Mouse (Mus musculus) midbrain, postnatal 0 days (tissue): ENCODE measurements around the gene 1700007K13Rik. TPM values are rescaled to one million over a fixed set of nuclear protein-coding genes. Genes with fewer than 3 reads are reported as not detected.

Source experiments
- ATAC-seq: fragments of 200-750 bp; cut with Nextera tagmentation; 2 replicates; pipeline ENCODE4 v1.8.0; 2017; ENCODE audit warnings: moderate number of reproducible peaks, mild to moderate bottlenecking, moderate TSS enrichment, moderate library complexity; ENCODE audit not compliant: low FRiP score
- DNase-seq: peaks from one replicate; pipeline ENCODE4 v3.0.0-alpha.2; 2015; ENCODE audit warnings: low spot score
- H3K27ac ChIP-seq: fragments of 300-500 bp; sonication (generic); 2 replicates; pipeline ENCODE4 v1.5.1; 2014; ENCODE audit warnings: low read depth, mild to moderate bottlenecking, low read length, mixed read lengths
- H3K27me3 ChIP-seq: fragments of 300-500 bp; sonication (generic); 2 replicates; pipeline ENCODE4 v1.6.1; 2014; ENCODE audit warnings: low read length, control low read depth, mixed read lengths; ENCODE audit not compliant: insufficient read depth
- H3K36me3 ChIP-seq: fragments of 300-500 bp; sonication (generic); 2 replicates; pipeline ENCODE4 v1.6.1; 2014; ENCODE audit warnings: low read length, control low read depth, mixed read lengths; ENCODE audit not compliant: insufficient read depth
- H3K4me1 ChIP-seq: fragments of 300-500 bp; sonication (generic); 2 replicates; pipeline ENCODE4 v1.6.1; 2014; ENCODE audit warnings: mild to moderate bottlenecking, control low read depth, antibody characterized with exemption, low read length, mixed read lengths; ENCODE audit not compliant: insufficient read depth
- H3K4me2 ChIP-seq: fragments of 300-500 bp; sonication (generic); 2 replicates; pipeline ENCODE4 v1.6.1; 2014; ENCODE audit warnings: low read depth, mild to moderate bottlenecking, low read length, mixed read lengths; ENCODE audit not compliant: poor library complexity, severe bottlenecking
- H3K4me3 ChIP-seq: fragments of 300-500 bp; sonication (generic); 2 replicates; pipeline ENCODE4 v1.5.1; 2014; ENCODE audit warnings: low read depth, mild to moderate bottlenecking, low read length, moderate library complexity
- H3K9ac ChIP-seq: fragments of 300-500 bp; sonication (generic); replicated peaks from 2 replicates; pipeline ENCODE4 v1.6.1; 2014; ENCODE audit warnings: mild to moderate bottlenecking, low read length, moderate library complexity, mixed read lengths; ENCODE audit not compliant: poor library complexity, severe bottlenecking
- H3K9me3 ChIP-seq: fragments of 300-500 bp; sonication (generic); 2 replicates; pipeline ENCODE4 v1.6.1; 2016; ENCODE audit warnings: low read length, control low read depth
- CTCF ChIP-seq: IDR thresholded peaks from 2 replicates; pipeline ENCODE4 v1.5.1; 2016; ENCODE audit warnings: antibody characterized with exemption, mild to moderate bottlenecking
- WGBS: fragments of 180-500 bp; shearing (Covaris S2); extraction: QIAGEN DNeasy Blood & Tissue Kit; methylation state at CpG from one replicate; pipeline ENCODE4 v1.1.7; 2014; 5-methylcytosine and 5-hydroxymethylcytosine counted together
- polyA plus RNA-seq: library from polyadenylated mRNA; unstranded; fragments of >200 nt; fragmentation: Nextera tagmentation; extraction: Ambion mirVana; gene quantifications from 2 replicates; pipeline ENCODE4 v1.2.1, GENCODE M21; 2015
- total RNA-seq: library from RNA; depleted of rRNA; stranded (reverse); fragments of >200 nt; gene quantifications from 2 replicates; pipeline ENCODE4 v1.2.3, GENCODE M21; 2014; rRNA removed

1700007K13Rik gene
- total and polyA plus RNA-seq, 2 experiments from 2014 or later: 5.8 to 6.2 TPM

GRCm38 (mm10) chr2:28412936-28413335 lies 53.2 kb downstream of the 1700007K13Rik start:
- Histone ChIP-seq H3K4me2 (no peak overlapping the region), H3K36me3 (no peaks in the 10 kb centered on the region), H3K4me3 (no peak overlapping the region), H3K9me3 (no peaks in the 10 kb centered on the region), H3K4me1 (peaks cover 17% of the 10 kb centered on the region), H3K9ac (no peak overlapping the region), H3K27ac (no peak overlapping the region), H3K27me3 (no peaks in the 10 kb centered on the region; the same call in 1 of the 2 replicates)
- 71% methylated on average over 6 of the region's 6 CpGs for WGBS
- ATAC-seq: no peak
- peak; percentile 45 for DNase-seq
- no peak for TF ChIP-seq CTCF

Other genes with a start within 250 kb of the 1700007K13Rik start
- 54.5 and 84.3 TPM in 2 replicates for gene Ppp1r26, start 19.5 kb downstream of the 1700007K13Rik start, total RNA-seq
- 14.2 and 17.5 TPM in 2 replicates for gene Ppp1r26, start 19.5 kb downstream of the 1700007K13Rik start, polyA plus RNA-seq
- 27.7 and 28.2 TPM in 2 replicates for gene Mrps2, start 1.7 kb upstream of the 1700007K13Rik start, total RNA-seq
- gene Mrps2, start 1.7 kb upstream of the 1700007K13Rik start, polyA plus RNA-seq: 38.3 and 42.3 TPM in 2 replicates
- gene Gbgt1, start 30.6 kb upstream of the 1700007K13Rik start, total RNA-seq: 3.3 and 5.4 TPM in 2 replicates
- 0.75 and 0.81 TPM in 2 replicates for gene Gbgt1, start 30.6 kb upstream of the 1700007K13Rik start, polyA plus RNA-seq
- gene Gm10134, start 39.8 kb upstream of the 1700007K13Rik start, total RNA-seq: not detected in 2 replicates
- 3.6 and 4.0 TPM in 2 replicates for gene Gm10134, start 39.8 kb upstream of the 1700007K13Rik start, polyA plus RNA-seq
- 212 and 292 TPM in 2 replicates for gene Ralgds, start 46.8 kb upstream of the 1700007K13Rik start, total RNA-seq
- 82.1 and 84.6 TPM in 2 replicates for gene Ralgds, start 46.8 kb upstream of the 1700007K13Rik start, polyA plus RNA-seq
- not detected in 2 replicates for gene Cel, start 97.1 kb upstream of the 1700007K13Rik start, total RNA-seq
- not detected in 2 replicates for gene Cel, start 97.1 kb upstream of the 1700007K13Rik start, polyA plus RNA-seq
- 23.3 and 26.7 TPM in 2 replicates for gene Gtf3c5, start 117.4 kb upstream of the 1700007K13Rik start, total RNA-seq
- 29.3 and 33.5 TPM in 2 replicates for gene Gtf3c5, start 117.4 kb upstream of the 1700007K13Rik start, polyA plus RNA-seq
- gene Gfi1b, start 155.7 kb upstream of the 1700007K13Rik start, total RNA-seq: not detected in 2 replicates
- gene Gfi1b, start 155.7 kb upstream of the 1700007K13Rik start, polyA plus RNA-seq: not detected in 2 replicates
- 41.3 and 42.9 TPM in 2 replicates for gene Tsc1, start 174.9 kb upstream of the 1700007K13Rik start, total RNA-seq
- gene Tsc1, start 174.9 kb upstream of the 1700007K13Rik start, polyA plus RNA-seq: 19.5 and 22.9 TPM in 2 replicates
- not detected in 2 replicates for gene Spaca9, start 233.4 kb upstream of the 1700007K13Rik start, total RNA-seq
- gene Spaca9, start 233.4 kb upstream of the 1700007K13Rik start, polyA plus RNA-seq: 2.5 and 2.7 TPM in 2 replicates
- gene Ak8, start 233.8 kb upstream of the 1700007K13Rik start, total RNA-seq: 2.3 and 2.8 TPM in 2 replicates
- gene Ak8, start 233.8 kb upstream of the 1700007K13Rik start, polyA plus RNA-seq: 4.9 and 5.3 TPM in 2 replicates